Mouse (Mus musculus) liver, embryonic 12.5 days (tissue): ENCODE measurements at regions not wholly inside any gene's neighbourhood (a gene's known extent, or its start where the extent isn't known, plus 50 kb on each side); places are given as distances from the start of the nearest gene placed in this dataset.

Experiments
- ATAC-seq: fragments of 200-750 bp; cut with Nextera tagmentation; 2 replicates; pipeline ENCODE4 v1.8.0; 2017; ENCODE audit warnings: moderate number of reproducible peaks, mild to moderate bottlenecking, moderate library complexity
- H3K27ac ChIP-seq: fragments of 300-500 bp; sonication (generic); 2 replicates; pipeline ENCODE4 v1.5.1; 2016; ENCODE audit warnings: mild to moderate bottlenecking
- H3K27me3 ChIP-seq: fragments of 300-500 bp; sonication (generic); replicated peaks from 2 replicates; pipeline ENCODE4 v1.6.1; 2016; ENCODE audit warnings: mild to moderate bottlenecking, moderate library complexity
- H3K36me3 ChIP-seq: fragments of 300-500 bp; sonication (generic); 2 replicates; pipeline ENCODE4 v1.6.1; 2016; ENCODE audit warnings: mild to moderate bottlenecking, moderate library complexity
- H3K4me1 ChIP-seq: fragments of 300-500 bp; sonication (generic); 2 replicates; pipeline ENCODE4 v1.6.1; 2016
- H3K4me2 ChIP-seq: fragments of 300-500 bp; sonication (generic); 2 replicates; pipeline ENCODE4 v1.6.1; 2016; ENCODE audit warnings: mild to moderate bottlenecking, moderate library complexity
- H3K4me3 ChIP-seq: fragments of 300-500 bp; sonication (generic); 2 replicates; pipeline ENCODE4 v1.5.1; 2016; ENCODE audit warnings: mild to moderate bottlenecking, moderate library complexity
- H3K9ac ChIP-seq: fragments of 300-500 bp; sonication (generic); 2 replicates; pipeline ENCODE4 v1.6.1; 2016; ENCODE audit warnings: mild to moderate bottlenecking, moderate library complexity
- H3K9me3 ChIP-seq: fragments of 300-500 bp; sonication (generic); replicated peaks from 2 replicates; pipeline ENCODE4 v1.6.1; 2016; ENCODE audit warnings: mild to moderate bottlenecking, moderate library complexity
- WGBS: fragments of 180-500 bp; shearing (Covaris S2); methylation state at CpG from one replicate; pipeline ENCODE4 v1.1.7; 2016; ENCODE audit not compliant: insufficient replicate concordance; 5-methylcytosine and 5-hydroxymethylcytosine counted together

DNA sequence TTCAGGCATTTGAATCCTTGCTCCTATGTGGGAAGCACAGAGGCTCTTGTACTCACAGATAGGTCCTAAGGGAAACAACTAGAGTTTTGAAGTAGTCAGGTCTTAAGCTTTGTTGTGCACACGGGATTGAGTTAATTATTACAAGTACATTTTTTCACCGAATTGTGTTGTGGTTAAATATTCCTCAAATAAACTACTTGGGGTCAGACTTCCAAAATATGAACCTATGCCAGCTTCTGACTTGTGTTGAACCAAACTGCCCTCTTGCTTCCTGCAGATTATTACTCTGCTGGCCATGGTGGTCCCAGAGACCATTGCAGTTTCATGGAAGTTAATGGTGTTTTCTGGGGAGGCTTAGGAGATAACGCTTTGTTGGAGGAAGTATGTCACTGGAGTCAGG lies 105.5 kb upstream of the Fggy start:
- no peak for ATAC-seq

DNA sequence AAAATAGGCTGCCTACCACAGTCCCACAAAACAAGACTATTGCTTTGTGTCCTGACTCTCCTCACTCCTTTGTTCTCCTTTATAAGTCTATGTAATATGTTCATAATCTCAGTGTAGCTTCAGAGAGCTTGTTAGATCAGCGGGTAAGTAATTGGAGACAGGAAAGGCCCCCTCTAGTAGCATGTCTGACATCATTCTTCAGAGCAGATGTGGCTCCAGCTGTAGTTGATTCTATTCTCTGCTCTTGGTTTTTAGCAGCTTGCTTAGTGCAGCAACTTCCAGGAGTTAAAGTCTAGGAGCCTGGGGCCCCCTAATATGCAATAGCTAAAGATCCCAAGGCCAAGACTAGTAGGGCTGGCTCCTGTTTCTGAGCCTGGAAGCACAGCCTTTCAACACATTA lies 101.0 kb upstream of the Fggy start:
- Histone ChIP-seq H3K4me2 (no peak overlapping the region), H3K27ac (no peak overlapping the region), H3K9me3 (no peaks in the 10 kb centered on the region), H3K4me1 (no peaks in the 10 kb centered on the region), H3K4me3 (no peak overlapping the region), H3K27me3 (no peaks in the 10 kb centered on the region), H3K9ac (no peak overlapping the region), H3K36me3 (no peaks in the 10 kb centered on the region)
- ATAC-seq: no peak
- 67% methylated on average over 1 of the region's 1 CpGs for WGBS

More for the DNA sequence above, 105.5 kb upstream of the Fggy start:
- Histone ChIP-seq H3K9ac (no peak overlapping the region), H3K27ac (no peak overlapping the region), H3K4me1 (no peaks in the 10 kb centered on the region), H3K4me2 (no peak overlapping the region), H3K36me3 (no peaks in the 10 kb centered on the region), H3K4me3 (no peak overlapping the region), H3K27me3 (no peaks in the 10 kb centered on the region), H3K9me3 (no peaks in the 10 kb centered on the region)
- WGBS: 65% methylated on average over 3 of the region's 3 CpGs

- H3K9ac ChIP-seq: no peak overlapping the region
- H3K4me2 ChIP-seq: no peak overlapping the region
- no peak overlapping the region for H3K4me3 ChIP-seq
- no peaks in the 10 kb centered on the region for H3K4me1 ChIP-seq
- 70% methylated on average over 5 of the region's 5 CpGs for WGBS
- no peaks in the 10 kb centered on the region for H3K36me3 ChIP-seq
- ATAC-seq: no peak
- H3K27ac ChIP-seq: no peak overlapping the region
- no peaks in the 10 kb centered on the region for H3K27me3 ChIP-seq
- no peaks in the 10 kb centered on the region for H3K9me3 ChIP-seq
Observed at GRCm38 (mm10) chr4:95456943-95457342, 100.4 kb upstream of the Fggy start.

- Histone ChIP-seq H3K27me3 (no peaks in the 10 kb centered on the region), H3K4me3 (no peak overlapping the region), H3K4me1 (no peaks in the 10 kb centered on the region), H3K36me3 (no peaks in the 10 kb centered on the region), H3K9me3 (no peaks in the 10 kb centered on the region), H3K4me2 (no peak overlapping the region), H3K27ac (no peak overlapping the region), H3K9ac (no peak overlapping the region)
- WGBS: 62% methylated on average over 3 of the region's 3 CpGs
- no peak for ATAC-seq
Observed at GRCm38 (mm10) chr4:95462476-95462875, 94.8 kb upstream of the Fggy start.

GRCm38 (mm10) chr4:95463082-95463825 lies 94.1 kb upstream of the Fggy start:
- H3K4me1 ChIP-seq: no peaks in the 10 kb centered on the region
- no peak overlapping the region for H3K9ac ChIP-seq
- no peak overlapping the region for H3K4me2 ChIP-seq
- 65% methylated on average over 8 of the region's 8 CpGs for WGBS
- H3K27ac ChIP-seq: no peak overlapping the region
- H3K27me3 ChIP-seq: no peaks in the 10 kb centered on the region
- H3K9me3 ChIP-seq: no peaks in the 10 kb centered on the region
- H3K36me3 ChIP-seq: no peaks in the 10 kb centered on the region
- H3K4me3 ChIP-seq: no peak overlapping the region
- no peak for ATAC-seq

- Histone ChIP-seq H3K4me1 (no peaks in the 10 kb centered on the region), H3K36me3 (no peaks in the 10 kb centered on the region), H3K9me3 (no peaks in the 10 kb centered on the region), H3K4me3 (no peak overlapping the region), H3K27ac (no peak overlapping the region), H3K27me3 (no peaks in the 10 kb centered on the region), H3K9ac (no peak overlapping the region), H3K4me2 (no peak overlapping the region)
- ATAC-seq: peak; percentile 44; the same call in 1 of the 2 replicates
- WGBS: 5% methylated on average over 2 of the region's 2 CpGs
Observed at GRCm38 (mm10) chr4:95466647-95467046, 90.7 kb upstream of the Fggy start.

- Histone ChIP-seq H3K9ac (no peak overlapping the region), H3K4me1 (no peaks in the 10 kb centered on the region), H3K4me3 (no peak overlapping the region), H3K9me3 (no peaks in the 10 kb centered on the region), H3K36me3 (no peaks in the 10 kb centered on the region), H3K4me2 (no peak overlapping the region), H3K27ac (no peak overlapping the region), H3K27me3 (no peaks in the 10 kb centered on the region)
- ATAC-seq: no peak
- WGBS: 11% methylated on average over 2 of the region's 2 CpGs
Observed at GRCm38 (mm10) chr4:95467526-95467925, 89.8 kb upstream of the Fggy start.

DNA sequence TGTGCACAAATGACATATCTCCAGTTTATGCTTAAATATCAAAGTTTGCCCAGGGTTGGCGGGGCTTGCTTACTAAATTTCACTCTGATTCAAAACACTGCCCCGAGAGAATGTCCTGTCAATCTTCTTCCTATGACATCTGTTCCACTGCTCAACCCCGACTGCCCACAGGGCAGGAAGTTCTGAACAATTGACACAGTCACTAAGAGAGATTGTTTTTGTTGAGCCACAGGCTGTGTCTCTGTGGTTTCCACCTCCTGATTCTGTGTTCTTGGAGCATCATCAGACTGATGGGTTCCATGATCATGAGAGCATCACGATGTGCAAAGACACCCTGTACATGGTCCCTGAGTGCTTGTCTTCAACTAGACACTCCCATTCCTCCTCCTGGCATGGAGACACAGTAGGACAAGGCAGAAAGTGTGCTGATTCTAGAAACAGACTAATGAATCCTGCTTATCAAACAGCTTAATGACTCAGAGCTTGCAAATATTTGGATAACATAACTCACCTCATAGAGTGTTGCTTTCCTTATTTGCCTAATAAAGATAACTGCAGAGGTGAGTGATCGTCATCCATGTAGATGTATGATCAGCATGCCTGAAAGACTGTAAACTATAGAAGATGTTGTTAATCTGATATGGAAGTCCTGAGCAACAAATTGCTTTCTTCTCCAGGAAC lies 82.4 kb upstream of the Fggy start:
- no peak overlapping the region for H3K4me2 ChIP-seq
- ATAC-seq: no peak
- WGBS: 29% methylated on average over 5 of the region's 5 CpGs

DNA sequence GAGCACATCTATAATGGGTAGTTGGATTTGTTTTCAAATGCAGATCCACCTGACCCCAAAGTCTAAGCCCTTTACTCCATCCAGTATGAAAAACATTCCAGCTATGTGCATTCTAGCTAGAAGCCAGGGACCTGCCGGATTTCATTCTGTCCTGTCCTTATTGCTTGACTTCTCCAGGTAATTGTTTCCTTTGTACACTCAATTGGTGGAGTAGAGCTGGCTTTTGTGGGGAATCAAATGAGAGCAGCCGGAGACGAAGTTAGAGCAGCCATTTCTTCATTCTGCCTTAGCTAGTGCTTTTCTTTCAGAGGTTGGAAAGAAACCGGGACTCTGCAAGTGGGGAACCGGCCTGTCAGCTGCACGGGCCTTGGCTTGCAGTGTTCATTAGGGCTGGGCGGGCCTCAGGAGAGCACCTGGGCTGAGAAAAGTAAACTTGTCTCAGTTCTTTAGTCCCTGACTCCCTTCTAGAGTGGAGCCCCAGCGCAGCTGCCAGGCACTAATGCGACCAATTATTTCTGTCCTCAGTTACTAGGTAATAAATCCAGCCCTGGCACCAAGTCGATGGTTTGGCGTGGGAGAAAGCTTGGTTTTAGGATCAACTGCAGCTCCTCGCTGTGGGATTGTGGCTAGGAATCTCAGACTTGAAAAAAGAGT lies 81.1 kb upstream of the Fggy start:
- ATAC-seq: no peak
- 70% methylated on average over 12 of the region's 12 CpGs for WGBS
- no peaks in the 10 kb centered on the region for H3K9me3 ChIP-seq
- no peak overlapping the region for H3K9ac ChIP-seq
- H3K4me2 ChIP-seq: no peak overlapping the region
- no peaks in the 10 kb centered on the region for H3K36me3 ChIP-seq
- H3K4me3 ChIP-seq: no peak overlapping the region
- no peaks in the 10 kb centered on the region for H3K27me3 ChIP-seq
- no peaks in the 10 kb centered on the region for H3K4me1 ChIP-seq
- no peak overlapping the region for H3K27ac ChIP-seq

More for the DNA sequence above, 82.4 kb upstream of the Fggy start:
- Histone ChIP-seq H3K9ac (no peak overlapping the region), H3K27ac (no peak overlapping the region), H3K4me3 (no peak overlapping the region), H3K4me1 (no peaks in the 10 kb centered on the region), H3K27me3 (no peaks in the 10 kb centered on the region), H3K9me3 (no peaks in the 10 kb centered on the region), H3K36me3 (no peaks in the 10 kb centered on the region)

DNA sequence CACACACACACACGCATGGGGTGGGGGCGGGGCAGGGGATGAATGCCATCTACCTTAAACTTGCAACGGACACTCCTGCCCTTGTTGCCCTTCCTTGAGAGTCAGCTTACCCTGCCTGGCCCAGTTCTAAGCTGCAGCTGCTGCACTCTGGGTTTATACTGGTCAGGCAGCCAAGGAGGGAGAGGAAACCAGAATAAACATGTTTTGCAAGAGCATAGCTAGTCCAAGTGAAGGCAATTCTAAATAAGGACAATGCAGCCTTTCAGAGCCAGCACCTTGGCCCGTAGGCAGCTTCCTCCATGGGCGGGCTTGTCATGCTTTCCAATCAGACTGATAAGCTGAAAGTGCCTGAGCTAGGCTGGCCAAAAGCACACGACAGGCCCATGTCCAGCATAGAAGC lies 73.7 kb upstream of the Fggy start:
- no peak for ATAC-seq
- no peak overlapping the region for H3K27ac ChIP-seq
- peaks cover 8% of the 10 kb centered on the region; the same call in 1 of the 2 replicates for H3K4me1 ChIP-seq
- H3K4me3 ChIP-seq: no peak overlapping the region
- no peak overlapping the region for H3K4me2 ChIP-seq
- no peaks in the 10 kb centered on the region for H3K27me3 ChIP-seq
- no peaks in the 10 kb centered on the region for H3K36me3 ChIP-seq
- H3K9ac ChIP-seq: no peak overlapping the region
- no peaks in the 10 kb centered on the region for H3K9me3 ChIP-seq
- WGBS: 48% methylated on average over 6 of the region's 6 CpGs

GRCm38 (mm10) chr4:95487323-95487722 lies 70.0 kb upstream of the Fggy start:
- Histone ChIP-seq H3K9me3 (no peaks in the 10 kb centered on the region), H3K27me3 (no peaks in the 10 kb centered on the region), H3K4me3 (no peak overlapping the region), H3K4me1 (peaks cover 8% of the 10 kb centered on the region; the same call in 1 of the 2 replicates), H3K27ac (peak overlapping the region; percentile 59; the same call in 1 of the 2 replicates), H3K4me2 (no peak overlapping the region), H3K36me3 (no peaks in the 10 kb centered on the region), H3K9ac (no peak overlapping the region)
- WGBS: 47% methylated on average over 7 of the region's 7 CpGs
- no peak for ATAC-seq

GRCm38 (mm10) chr4:95487969-95488368 lies 69.3 kb upstream of the Fggy start:
- H3K27ac ChIP-seq: no peak overlapping the region; the same call in 1 of the 2 replicates
- peaks cover 8% of the 10 kb centered on the region; the same call in 1 of the 2 replicates for H3K4me1 ChIP-seq
- no peaks in the 10 kb centered on the region for H3K36me3 ChIP-seq
- H3K4me2 ChIP-seq: no peak overlapping the region
- 34% methylated on average over 1 of the region's 1 CpGs for WGBS
- no peak overlapping the region for H3K4me3 ChIP-seq
- no peak for ATAC-seq
- no peaks in the 10 kb centered on the region for H3K27me3 ChIP-seq
- no peak overlapping the region for H3K9ac ChIP-seq
- H3K9me3 ChIP-seq: no peaks in the 10 kb centered on the region
